Mouse (Mus musculus) small intestine, adult 2 months (tissue): ENCODE data around the gene Map4k2.

Source experiments
- CTCF ChIP-seq: fragments of 200-500 bp; IDR thresholded peaks from 2 replicates; pipeline ENCODE4 v1.5.1; 2012; ENCODE audit warnings: low read depth, mild to moderate bottlenecking, control low read depth, inconsistent platforms, low read length, moderate library complexity, mixed read lengths; ENCODE audit not compliant: insufficient replicate concordance, insufficient read length; ENCODE audit errors: extremely low read depth
- POLR2A ChIP-seq: fragments of 200-500 bp; IDR thresholded peaks from 2 replicates; pipeline ENCODE4 v1.6.1; 2012; ENCODE audit warnings: low read depth, mild to moderate bottlenecking, control low read depth, inconsistent platforms, low read length, moderate library complexity

GRCm38 (mm10) chr19:6336920-6337319, 4.0 kb upstream of the Map4k2 start:
- TF ChIP-seq CTCF (no peak), POLR2A (no peak)
